ENCODE assay signal across 8 mouse cellular contexts in the genomic region with DNA sequence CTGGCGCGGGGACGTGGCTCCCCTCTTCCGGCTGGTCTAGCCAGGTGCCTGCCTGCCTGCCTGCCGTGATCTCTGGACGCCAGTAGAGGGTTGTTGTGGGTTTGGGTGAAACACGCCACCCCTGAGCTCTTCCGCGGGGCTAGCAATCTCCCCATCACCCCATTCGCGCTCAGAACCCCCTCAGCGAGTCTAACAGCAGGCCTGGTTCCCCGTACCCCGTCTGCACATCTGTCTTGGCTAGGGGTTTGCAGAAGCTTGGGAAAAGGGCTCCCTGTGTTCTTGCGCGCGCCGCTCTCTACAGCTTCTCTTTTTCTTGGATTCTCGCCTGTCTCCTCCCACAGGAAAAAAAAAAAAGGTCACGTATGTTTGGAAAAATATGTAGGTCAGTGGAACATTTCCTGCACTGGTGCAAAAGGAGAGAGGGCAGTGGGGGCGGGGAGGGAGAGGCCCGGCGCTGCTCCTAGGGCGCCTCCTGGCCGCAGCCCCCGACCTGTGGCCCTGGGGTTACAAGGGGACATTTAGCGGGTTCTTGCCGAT. TPM values are rescaled to one million over a fixed set of nuclear protein-coding genes. Genes with fewer than 3 reads are reported as not detected.
DNase-seq lines count a peak whose midpoint lies in the region; ATAC-seq lines count a peak whose summit lies in the region.

No protein-coding gene starts in this region.

- H3K9me3 ChIP-seq in heart, embryonic 11.5 days (replicated peaks; ENCODE audit: control insufficient read depth, low read length) = no peaks in the 10 kb centered on the region
- H3K9me3 ChIP-seq in kidney, embryonic 14.5 days (ENCODE audit: control insufficient read depth, low read length) = no peaks in the 10 kb centered on the region
- no peaks in the 10 kb centered on the region for H3K9me3 ChIP-seq in liver, embryonic 13.5 days (replicated peaks)
- H3K9me3 ChIP-seq in neural tube, embryonic 13.5 days = 0 out of 2 replicates have a peak, but pooled peaks cover 5% of the 10 kb centered on the region

- peaks cover 7% of the 10 kb centered on the region; the same call in 1 of the 2 replicates for H3K4me1 ChIP-seq in heart, embryonic 11.5 days (ENCODE audit: control insufficient read depth, insufficient read depth, low read length)
- H3K4me1 ChIP-seq in kidney, embryonic 14.5 days (ENCODE audit: control insufficient read depth, insufficient read depth, low read length) = no peaks in the 10 kb centered on the region
- H3K4me1 ChIP-seq in liver, embryonic 13.5 days (replicated peaks) = 0 out of 2 replicates have a peak, but pooled peaks cover 2% of the 10 kb centered on the region
- peaks cover 38% of the 10 kb centered on the region for H3K4me1 ChIP-seq in neural tube, embryonic 13.5 days (replicated peaks)

- H3K4me3 ChIP-seq in heart, embryonic 11.5 days (ENCODE audit: low read depth, low read length) = peak overlapping the region; percentile 75
- H3K4me3 ChIP-seq in kidney, embryonic 14.5 days (ENCODE audit: low read length) = peak overlapping the region; percentile 57
- H3K4me3 ChIP-seq in liver, embryonic 13.5 days (replicated peaks) = peak overlapping the region; percentile 56
- peak overlapping the region; percentile 73 for H3K4me3 ChIP-seq in neural tube, embryonic 13.5 days

- H3K36me3 ChIP-seq in heart, embryonic 11.5 days (ENCODE audit: control insufficient read depth, insufficient read depth, low read length) = no peaks in the 10 kb centered on the region
- no peaks in the 10 kb centered on the region for H3K36me3 ChIP-seq in kidney, embryonic 14.5 days (ENCODE audit: control insufficient read depth, insufficient read depth, low read length)
- no peaks in the 10 kb centered on the region for H3K36me3 ChIP-seq in liver, embryonic 13.5 days
- no peaks in the 10 kb centered on the region for H3K36me3 ChIP-seq in neural tube, embryonic 13.5 days

- no peak overlapping the region for H3K27ac ChIP-seq in heart, embryonic 11.5 days (ENCODE audit: low read depth, low read length)
- no peak overlapping the region for H3K27ac ChIP-seq in kidney, embryonic 14.5 days (ENCODE audit: low read depth, low read length)
- H3K27ac ChIP-seq in liver, embryonic 13.5 days = no peak overlapping the region
- no peak overlapping the region for H3K27ac ChIP-seq in neural tube, embryonic 13.5 days (replicated peaks)

- 0 out of 2 replicates have a peak, but pooled peaks have one; percentile 47 for ATAC-seq in heart, embryonic 11.5 days (replicated peaks; ENCODE audit: insufficient number of reproducible peaks, low FRiP score, low TSS enrichment)
- ATAC-seq in kidney, embryonic 14.5 days (ENCODE audit: low FRiP score, low TSS enrichment) = peak; percentile 55
- no peak for ATAC-seq in liver, embryonic 13.5 days (ENCODE audit: low read depth)
- no peak for ATAC-seq in neural tube, embryonic 13.5 days (ENCODE audit: low read depth)

- peak overlapping the region; percentile 99 for H3K4me2 ChIP-seq in heart, embryonic 11.5 days
- peak overlapping the region; percentile 78 for H3K4me2 ChIP-seq in kidney, embryonic 14.5 days (replicated peaks; ENCODE audit: low read depth, low read length)
- H3K4me2 ChIP-seq in liver, embryonic 13.5 days = peak overlapping the region; percentile 69
- peak overlapping the region; percentile 98 for H3K4me2 ChIP-seq in neural tube, embryonic 13.5 days

- peaks cover 46% of the 10 kb centered on the region for H3K27me3 ChIP-seq in heart, embryonic 11.5 days (ENCODE audit: control insufficient read depth, insufficient read depth, low read length)
- peaks cover 20% of the 10 kb centered on the region for H3K27me3 ChIP-seq in kidney, embryonic 14.5 days (ENCODE audit: control insufficient read depth, insufficient read depth, low read length)
- H3K27me3 ChIP-seq in liver, embryonic 13.5 days = peaks cover 58% of the 10 kb centered on the region
- H3K27me3 ChIP-seq in neural tube, embryonic 13.5 days = peaks cover 64% of the 10 kb centered on the region

- peak; percentile 49 for DNase-seq in layer of hippocampus, adult 11-12 months (ENCODE audit: low spot score)
- DNase-seq in layer of hippocampus, postnatal 25 days (ENCODE audit: extremely low spot score in 1 of 2, low spot score in 1 of 2) = no peak
- DNase-seq in fat pad, adult 2 months (ENCODE audit: extremely low read depth, low read depth, low spot score) = peak; percentile 42
- no peak for DNase-seq in liver, embryonic 13.5 days
- DNase-seq in thymus, postnatal 25 days = peak; percentile 81

- 0 out of 2 replicates have a peak overlapping the region, but pooled peaks have one; percentile 8 for H3K9ac ChIP-seq in heart, embryonic 11.5 days (ENCODE audit: low read depth, low read length)
- 0 out of 2 replicates have a peak overlapping the region, but pooled peaks have one; percentile 13 for H3K9ac ChIP-seq in kidney, embryonic 14.5 days (ENCODE audit: low read depth, low read length)
- no peak overlapping the region for H3K9ac ChIP-seq in liver, embryonic 13.5 days
- peak overlapping the region; percentile 81 for H3K9ac ChIP-seq in neural tube, embryonic 13.5 days

- WGBS in heart, embryonic 11.5 days (ENCODE audit: insufficient replicate concordance) = 3% methylated on average over 28 of the region's 28 CpGs
- under 1% methylated on average over 27 of the region's 28 CpGs for WGBS in kidney, embryonic 14.5 days
- WGBS in liver, embryonic 13.5 days (ENCODE audit: insufficient replicate concordance) = 3% methylated on average over 28 of the region's 28 CpGs
- WGBS in neural tube, embryonic 13.5 days = 2% methylated on average over 28 of the region's 28 CpGs

RNA-seq across cellular contexts. Expression of a gene that starts 1.0 kb away (rescaled TPM):
- 10 to 100 TPM; 28.0 to 30.4 TPM for total RNA-seq in layer of hippocampus, postnatal 25 days (2021)
- polyA plus RNA-seq in heart, embryonic 11.5 days (2014; fragmentation: Nextera tagmentation; extraction: Ambion mirVana) = 0.13 and 0.21 TPM in 2 replicates
- polyA plus RNA-seq in kidney, embryonic 14.5 days (2014; fragmentation: Nextera tagmentation; extraction: Ambion mirVana) = 0.41 and 0.70 TPM in 2 replicates
- polyA plus RNA-seq in liver, embryonic 13.5 days (2015; fragmentation: Nextera tagmentation; extraction: Ambion mirVana) = 0.02 and 0.13 TPM in 2 replicates
- 0.54 and 0.62 TPM in 2 replicates for polyA plus RNA-seq in neural tube, embryonic 13.5 days (2015; fragmentation: Nextera tagmentation; extraction: Ambion mirVana)

Comparison
In these comparisons a context has a peak if more than half of its experiments do, and no peak if none do; other contexts are left out.
1. DNase-seq: peak in layer of hippocampus, adult 11-12 months (single experiment), fat pad, adult 2 months (single experiment) and thymus, postnatal 25 days (single experiment); none in layer of hippocampus, postnatal 25 days (0 of 2) and liver, embryonic 13.5 days (single experiment).
2. ATAC-seq: peak in heart, embryonic 11.5 days (single experiment) and kidney, embryonic 14.5 days (single experiment); none in liver, embryonic 13.5 days (single experiment) and neural tube, embryonic 13.5 days (single experiment).
3. Peak in every context shown above with its lines, with median percentiles within 50 percentile points of each other: H3K4me2 ChIP-seq and H3K4me3 ChIP-seq.